Mouse (Mus musculus) adrenal gland, adult 8-10 months (tissue): Measurements from ENCODE around the gene Ifih1. TPM values are rescaled to one million over a fixed set of nuclear protein-coding genes. Genes with fewer than 3 reads are reported as not detected.

Source experiments
- DNase-seq: peaks from one replicate; pipeline ENCODE4 v3.0.0; 2022
- total RNA-seq, 4 experiments: library from RNA; stranded (reverse); gene quantifications; 2 replicates each; pipeline ENCODE4 v1.2.4; 2022

The Ifih1 gene
- total RNA-seq, 4 experiments from 2014 or later, result 11.9 to 13.4 (median 12.8) TPM

- DNase-seq, result no peak
Observed at GRCm38 (mm10) chr2:62630446-62630845, 15.6 kb downstream of the Ifih1 start.

DNA sequence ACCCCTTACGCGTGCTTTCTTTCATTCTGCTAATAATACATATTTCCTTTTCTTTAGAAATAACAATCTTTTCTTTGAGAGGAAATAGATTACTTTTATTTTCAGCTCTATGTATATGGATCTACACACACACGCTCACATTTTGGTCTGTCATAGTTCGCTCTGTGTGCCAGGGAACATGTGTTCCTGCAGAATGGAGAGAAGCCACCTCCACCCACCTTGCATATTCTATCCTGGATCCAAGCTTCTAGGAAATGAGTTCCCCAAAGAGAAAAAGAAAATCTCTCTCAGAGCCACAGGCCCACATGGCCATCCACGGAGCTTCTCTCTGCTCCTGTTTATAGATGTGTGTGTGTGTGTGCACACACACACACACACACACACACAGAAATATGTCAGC lies 17.7 kb downstream of the Ifih1 start:
- DNase-seq, result no peak

DNA sequence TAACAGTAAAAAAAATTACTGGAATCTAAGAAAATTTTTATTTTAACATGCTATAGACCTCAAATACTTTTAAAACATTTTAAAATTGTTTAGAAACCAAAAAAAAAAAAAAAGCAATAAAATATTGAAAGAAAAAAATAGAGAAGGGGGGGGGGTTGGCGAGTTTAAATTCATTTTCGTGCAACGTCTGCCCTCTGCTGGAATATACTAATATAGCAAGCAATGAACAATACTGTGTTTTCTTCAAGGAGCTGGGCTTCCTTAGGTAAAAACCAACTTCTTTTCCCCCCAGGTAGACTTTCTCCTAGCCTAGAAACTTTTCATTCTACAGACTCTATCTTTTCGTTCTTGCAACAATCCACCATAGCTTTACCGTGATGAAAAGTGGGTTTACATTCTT lies 18.3 kb downstream of the Ifih1 start:
- no peak for DNase-seq

DNA sequence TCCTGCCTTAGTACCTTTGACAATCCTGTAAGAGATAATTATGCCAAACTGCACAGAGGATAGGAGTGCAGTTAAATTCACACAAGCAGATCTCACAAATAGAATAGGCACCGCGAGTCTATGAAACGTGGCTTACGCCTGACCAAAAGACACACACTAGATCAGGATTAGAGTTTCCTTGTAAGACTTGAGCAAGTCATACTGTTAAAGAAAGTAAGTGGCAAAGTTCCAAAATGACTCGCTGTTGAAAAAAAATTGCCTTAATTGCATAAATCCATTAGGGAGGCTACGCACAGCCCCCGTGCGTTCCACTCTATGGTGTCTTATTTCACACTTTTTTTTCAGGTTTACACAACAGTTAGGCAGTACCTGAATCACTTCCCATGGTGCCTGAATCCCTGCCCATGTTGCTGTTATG lies 23.0 kb downstream of the Ifih1 start:
- no peak for DNase-seq

GRCm38 (mm10) chr2:62619679-62620078 lies 26.4 kb downstream of the Ifih1 start:
- DNase-seq, result no peak

GRCm38 (mm10) chr2:62618934-62619341 lies 27.1 kb downstream of the Ifih1 start:
- no peak for DNase-seq

DNA sequence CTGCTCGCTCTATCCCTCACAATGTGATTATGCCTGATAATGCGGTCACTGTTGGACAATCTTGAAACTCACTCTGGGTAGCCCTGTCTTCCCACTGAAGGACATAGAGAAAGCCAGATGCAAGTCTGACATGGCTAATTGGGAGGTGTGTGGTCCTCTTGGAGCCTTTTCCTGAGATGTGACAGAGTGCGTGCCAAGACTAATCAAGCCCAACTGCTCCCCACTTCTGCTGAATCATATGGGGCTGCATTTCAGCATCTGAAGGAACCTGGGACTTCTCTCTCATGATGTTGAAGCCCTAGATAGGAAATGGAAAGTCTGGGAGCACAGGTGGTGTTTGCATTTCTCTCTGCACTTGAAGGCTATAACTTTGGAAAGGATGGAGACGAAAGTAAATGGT lies 32.9 kb downstream of the Ifih1 start:
- no peak for DNase-seq

GRCm38 (mm10) chr2:62606205-62606604 lies 39.9 kb downstream of the Ifih1 start:
- DNase-seq, result no peak

GRCm38 (mm10) chr2:62603530-62603929 lies 42.5 kb downstream of the Ifih1 start:
- no peak for DNase-seq

DNA sequence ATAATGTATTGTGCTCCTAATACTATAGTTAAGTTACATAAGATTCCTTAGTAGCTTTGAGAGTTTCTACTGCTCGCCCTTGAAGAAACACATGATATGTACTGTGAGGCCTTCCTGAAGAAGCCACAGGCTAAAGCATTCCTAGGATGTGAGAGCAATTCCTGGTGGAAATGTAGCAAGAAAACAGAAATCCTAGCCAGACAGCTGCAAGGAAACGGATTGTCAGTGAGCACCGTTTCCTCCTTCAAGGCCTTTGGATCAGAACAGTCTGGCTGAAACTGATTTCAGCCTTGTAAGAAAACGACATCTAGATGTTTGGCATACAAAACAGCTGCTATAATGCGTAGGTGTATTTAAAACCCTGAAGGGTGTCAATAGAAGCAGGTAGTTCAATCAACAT lies 49.5 kb downstream of the Ifih1 start:
- no peak for DNase-seq

GRCm38 (mm10) chr2:62594491-62594890 lies 51.6 kb downstream of the Ifih1 start:
- no peak for DNase-seq

GRCm38 (mm10) chr2:62591555-62591954 lies 54.5 kb downstream of the Ifih1 start:
- no peak for DNase-seq

- no peak for DNase-seq
Observed at GRCm38 (mm10) chr2:62589333-62589732, 56.7 kb downstream of the Ifih1 start.

GRCm38 (mm10) chr2:62585769-62586168 lies 60.3 kb downstream of the Ifih1 start:
- DNase-seq, result no peak

DNA sequence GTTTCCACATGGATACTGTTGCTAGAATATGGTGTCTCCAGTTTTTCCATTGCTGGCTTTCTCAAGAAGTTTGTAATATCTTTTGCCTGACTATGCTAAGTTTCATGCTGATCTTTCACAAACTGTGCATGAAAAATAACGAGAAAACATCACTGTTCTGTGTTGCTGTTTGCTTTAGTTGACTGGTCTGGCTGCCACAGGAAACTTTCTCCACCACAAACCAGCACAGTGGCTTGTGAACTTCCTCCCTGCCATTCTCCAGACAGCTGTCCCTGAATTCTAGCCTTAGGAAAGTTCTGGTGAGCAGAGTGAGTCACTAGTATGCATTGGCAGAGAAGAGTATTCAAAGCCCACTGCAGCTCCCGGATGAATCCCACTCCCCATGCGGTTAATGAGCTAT lies 71.1 kb downstream of the Ifih1 start:
- no peak for DNase-seq

DNA sequence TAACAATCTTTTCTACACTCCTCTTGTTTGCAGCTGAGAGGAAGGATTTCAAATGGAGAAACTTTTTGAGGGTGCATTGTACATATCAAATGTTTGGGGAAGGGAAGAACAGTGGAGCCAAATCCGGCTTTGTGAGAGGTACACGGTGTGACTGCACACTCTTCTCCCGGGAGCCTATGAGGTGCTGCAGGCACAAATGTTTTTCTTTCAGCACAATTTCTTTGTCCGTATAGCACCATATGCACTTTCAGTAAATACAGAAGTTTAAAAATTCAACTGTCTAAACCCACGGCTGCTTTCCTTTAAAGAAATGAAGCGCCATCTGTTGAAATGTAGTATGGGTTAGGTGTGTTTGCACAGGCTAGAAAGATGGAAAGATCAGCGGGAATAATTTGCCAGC lies 71.8 kb downstream of the Ifih1 start:
- no peak for DNase-seq

GRCm38 (mm10) chr2:62573753-62574159 lies 72.3 kb downstream of the Ifih1 start, which contains the start of gene Fap:
TSS of gene Fap (minus strand) at chr2:62574075.
- DNase-seq, result no peak

- no peak for DNase-seq
Observed at GRCm38 (mm10) chr2:62573099-62573752, 72.8 kb downstream of the Ifih1 start.

DNA sequence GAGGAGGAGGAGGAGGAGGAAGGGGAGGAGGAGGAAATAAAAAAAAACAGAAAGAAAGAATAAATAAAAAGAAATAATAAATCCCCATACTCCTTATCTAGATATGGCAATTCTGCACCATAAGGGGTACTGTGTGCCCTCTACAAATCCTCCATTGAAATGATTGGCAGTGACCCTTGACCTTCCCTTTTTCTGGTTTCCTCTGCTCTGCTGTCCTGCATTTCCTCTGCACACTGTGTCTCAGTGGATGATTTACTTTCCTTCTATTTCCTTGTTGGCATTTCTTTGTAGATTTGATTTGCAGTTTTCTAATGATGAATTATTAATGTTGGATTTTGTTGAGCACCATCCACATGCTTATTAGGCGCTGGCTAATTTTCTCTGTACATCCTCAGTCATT lies 81.4 kb downstream of the Ifih1 start:
- DNase-seq, result no peak

GRCm38 (mm10) chr2:62562661-62563485 lies 83.2 kb downstream of the Ifih1 start:
- DNase-seq, result no peak

DNA sequence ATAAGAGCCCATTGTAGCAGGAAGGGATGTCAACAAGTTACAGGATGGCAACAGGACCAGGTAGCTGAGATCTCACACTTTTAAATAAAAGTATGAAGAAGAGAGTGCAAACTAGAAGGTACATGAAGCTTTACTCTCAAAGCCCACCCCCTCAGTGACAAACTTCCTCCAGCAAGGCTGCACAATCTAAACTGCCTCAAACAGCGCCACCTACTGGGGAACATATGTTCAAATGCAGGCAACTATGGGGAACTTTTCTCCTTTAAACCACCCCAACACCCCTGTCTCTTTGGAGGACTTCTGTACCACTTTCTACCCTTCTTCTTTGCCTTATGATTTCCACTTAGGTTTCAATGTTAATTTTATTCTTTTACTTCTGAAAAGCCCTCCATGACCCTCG lies 88.6 kb downstream of the Ifih1 start:
- DNase-seq, result no peak

DNA sequence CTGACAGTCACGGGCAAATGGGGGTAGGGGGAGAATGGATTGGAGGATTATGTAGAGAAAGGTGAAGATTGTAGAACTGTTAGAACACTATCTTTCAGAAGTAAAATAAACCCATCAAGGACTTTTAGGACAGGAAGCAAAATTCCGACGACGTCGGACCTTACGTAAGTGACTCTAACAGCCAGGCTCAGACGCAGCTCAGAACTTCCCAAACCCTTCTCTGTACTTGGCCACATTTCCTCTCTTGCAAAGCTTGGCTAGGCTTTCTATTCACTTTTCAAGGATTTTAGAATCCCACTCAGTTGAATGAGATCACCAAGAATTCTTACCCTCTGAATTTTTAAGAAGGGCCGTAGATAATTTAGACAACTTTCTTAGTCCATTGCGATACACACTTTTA lies 89.7 kb downstream of the Ifih1 start:
- DNase-seq, result no peak

DNA sequence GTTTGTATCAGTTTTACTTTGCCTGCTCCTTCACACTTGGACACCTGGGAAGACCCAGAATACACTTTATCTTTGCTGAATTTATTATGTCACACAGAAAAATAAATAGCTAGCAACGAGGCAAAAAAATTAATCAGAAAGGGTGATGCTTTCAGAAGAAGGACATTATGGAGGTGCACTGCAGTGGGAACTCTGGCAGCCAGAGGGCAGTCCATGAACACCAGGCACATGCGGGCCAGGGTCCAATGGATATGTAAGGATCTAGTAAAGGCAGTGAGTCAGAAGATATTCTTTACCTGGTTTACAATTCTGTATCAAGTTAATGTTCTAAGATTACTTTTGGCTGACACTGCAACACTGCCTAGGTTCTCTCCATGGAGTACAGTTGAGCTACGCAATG lies 96.4 kb downstream of the Ifih1 start:
- no peak for DNase-seq

DNA sequence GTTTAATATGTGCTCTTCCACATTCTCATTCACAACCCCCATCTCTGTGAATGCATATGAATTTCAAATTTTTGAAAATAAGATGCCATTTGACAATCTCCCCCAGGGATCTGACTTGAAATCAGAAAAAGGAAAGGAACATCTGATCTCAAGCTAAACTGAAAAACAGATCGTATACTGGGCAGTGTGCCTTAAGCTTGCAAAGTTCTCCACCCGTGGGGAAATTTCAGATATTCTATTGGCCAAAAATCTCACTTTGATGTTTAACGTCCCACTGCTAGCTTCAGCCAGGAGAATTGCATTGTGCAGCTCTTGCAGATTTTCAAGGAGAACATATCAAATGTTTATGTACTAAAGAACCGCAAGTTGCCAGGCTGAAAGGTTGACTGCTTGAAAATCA lies 96.9 kb downstream of the Ifih1 start:
- DNase-seq, result no peak
